In genomic region chr5:142881936-142882335, GRCm38 (mm10) we compare ENCODE assay signal across 8 mouse cellular contexts. TPM values are rescaled to one million over a fixed set of nuclear protein-coding genes. Genes with fewer than 3 reads are reported as not detected.
DNase-seq lines count a peak whose midpoint lies in the region; ATAC-seq and TF ChIP-seq lines count a peak whose summit lies in the region.

No protein-coding gene starts in this region.

- H3K27me3 ChIP-seq in heart, embryonic 10.5 days (ENCODE audit: insufficient read depth, poor library complexity, severe bottlenecking), result no peaks in the 10 kb centered on the region
- H3K27me3 ChIP-seq in stomach, embryonic 14.5 days (ENCODE audit: control insufficient read depth, insufficient read depth, low read length), result no peaks in the 10 kb centered on the region
- H3K27me3 ChIP-seq in stomach, postnatal 0 days (ENCODE audit: control insufficient read depth, insufficient read depth, low read length), result no peaks in the 10 kb centered on the region
- no peaks in the 10 kb centered on the region for H3K27me3 ChIP-seq in kidney, embryonic 16.5 days (ENCODE audit: insufficient read depth, low read length)
- no peaks in the 10 kb centered on the region for H3K27me3 ChIP-seq in stomach, embryonic 16.5 days (ENCODE audit: control insufficient read depth, insufficient read depth, low read length)

- no peak for ATAC-seq in stomach, embryonic 14.5 days (ENCODE audit: insufficient number of reproducible peaks, insufficient read depth, low FRiP score, low read depth)
- ATAC-seq in stomach, postnatal 0 days (ENCODE audit: low FRiP score, low TSS enrichment), result no peak
- ATAC-seq in kidney, embryonic 16.5 days (ENCODE audit: low FRiP score, low TSS enrichment), result peak; percentile 8; the same call in 1 of the 2 replicates
- ATAC-seq in stomach, embryonic 16.5 days (ENCODE audit: insufficient read depth, low FRiP score), result no peak

- H3K36me3 ChIP-seq in heart, embryonic 10.5 days, result peaks cover 69% of the 10 kb centered on the region
- peaks cover 28% of the 10 kb centered on the region for H3K36me3 ChIP-seq in stomach, embryonic 14.5 days (ENCODE audit: control insufficient read depth, insufficient read depth, low read length)
- peaks cover 25% of the 10 kb centered on the region for H3K36me3 ChIP-seq in stomach, postnatal 0 days (ENCODE audit: control insufficient read depth, insufficient read depth, low read length)
- H3K36me3 ChIP-seq in kidney, embryonic 16.5 days (ENCODE audit: insufficient read depth, low read length), result peaks cover 37% of the 10 kb centered on the region
- peaks cover 22% of the 10 kb centered on the region for H3K36me3 ChIP-seq in stomach, embryonic 16.5 days (ENCODE audit: control insufficient read depth, insufficient read depth, low read length)

- intact Hi-C loops in heart, postnatal 14 days (cut with DNase I), result loop anchor here (2.0 kb wide), 1 partner anchor 23 kb away; no protein-coding TSS in a partner anchor

- H3K4me3 ChIP-seq in heart, embryonic 10.5 days, result no peak overlapping the region
- H3K4me3 ChIP-seq in stomach, embryonic 14.5 days (ENCODE audit: low read depth, low read length), result no peak overlapping the region
- no peak overlapping the region for H3K4me3 ChIP-seq in stomach, postnatal 0 days (ENCODE audit: low read depth, low read length)
- no peak overlapping the region for H3K4me3 ChIP-seq in kidney, embryonic 16.5 days (ENCODE audit: low read length)
- H3K4me3 ChIP-seq in stomach, embryonic 16.5 days (replicated peaks; ENCODE audit: low read length), result no peak overlapping the region

- no peak for TF ChIP-seq CTCF in stomach, postnatal 0 days (IDR thresholded peaks at IDR 0.05; ENCODE audit: low read depth)

- peaks cover 29% of the 10 kb centered on the region for H3K4me1 ChIP-seq in heart, embryonic 10.5 days
- H3K4me1 ChIP-seq in stomach, embryonic 14.5 days (ENCODE audit: control insufficient read depth, insufficient read depth, low read length), result peaks cover 11% of the 10 kb centered on the region; the same call in 1 of the 2 replicates
- no peaks in the 10 kb centered on the region for H3K4me1 ChIP-seq in stomach, postnatal 0 days (replicated peaks; ENCODE audit: control insufficient read depth, insufficient read depth)
- H3K4me1 ChIP-seq in kidney, embryonic 16.5 days (ENCODE audit: insufficient read depth, low read length), result peaks cover 23% of the 10 kb centered on the region
- peaks cover 3% of the 10 kb centered on the region; the same call in 1 of the 2 replicates for H3K4me1 ChIP-seq in stomach, embryonic 16.5 days (ENCODE audit: control insufficient read depth, insufficient read depth, low read length)

- H3K4me2 ChIP-seq in stomach, embryonic 14.5 days (replicated peaks; ENCODE audit: low read depth, low read length), result no peak overlapping the region
- H3K4me2 ChIP-seq in stomach, postnatal 0 days (replicated peaks; ENCODE audit: low read depth), result no peak overlapping the region
- H3K4me2 ChIP-seq in kidney, embryonic 16.5 days (replicated peaks; ENCODE audit: low read depth, low read length), result peak overlapping the region; percentile 28; the same call in 1 of the 2 replicates
- no peak overlapping the region for H3K4me2 ChIP-seq in stomach, embryonic 16.5 days (ENCODE audit: low read depth, low read length)

- WGBS in heart, embryonic 10.5 days, result 52% methylated on average over 8 of the region's 8 CpGs
- 83% methylated on average over 8 of the region's 8 CpGs for WGBS in stomach, embryonic 14.5 days
- 76% methylated on average over 8 of the region's 8 CpGs for WGBS in stomach, postnatal 0 days
- WGBS in kidney, embryonic 16.5 days, result 73% methylated on average over 8 of the region's 8 CpGs
- 77% methylated on average over 8 of the region's 8 CpGs for WGBS in stomach, embryonic 16.5 days

- H3K9ac ChIP-seq in stomach, embryonic 14.5 days (replicated peaks; ENCODE audit: low read depth, low read length), result no peak overlapping the region
- no peak overlapping the region for H3K9ac ChIP-seq in stomach, postnatal 0 days (ENCODE audit: low read length)
- 0 out of 2 replicates have a peak overlapping the region, but pooled peaks have one; percentile 5 for H3K9ac ChIP-seq in kidney, embryonic 16.5 days (replicated peaks; ENCODE audit: low read length)
- peak overlapping the region; percentile 31; the same call in 1 of the 2 replicates for H3K9ac ChIP-seq in stomach, embryonic 16.5 days (ENCODE audit: low read length)

- DNase-seq in heart, embryonic 10.5 days (ENCODE audit: low spot score), result no peak
- DNase-seq in heart, postnatal 14 days, result no peak
- no peak for DNase-seq in stomach, postnatal 0 days (ENCODE audit: low spot score)
- DNase-seq in urinary bladder, adult 18-20 months (ENCODE audit: low spot score in 2 of 2), result no peak
- no peak for DNase-seq in ovary, postnatal 36 days (ENCODE audit: low spot score)

- no peak for TF ChIP-seq EP300 in stomach, postnatal 0 days (optimal IDR thresholded peaks at IDR 0.05)

- no peaks in the 10 kb centered on the region for H3K9me3 ChIP-seq in heart, embryonic 10.5 days
- H3K9me3 ChIP-seq in stomach, embryonic 14.5 days (ENCODE audit: control insufficient read depth, low read depth, low read length), result no peaks in the 10 kb centered on the region
- no peaks in the 10 kb centered on the region for H3K9me3 ChIP-seq in stomach, postnatal 0 days (ENCODE audit: control insufficient read depth, low read length)
- H3K9me3 ChIP-seq in kidney, embryonic 16.5 days (ENCODE audit: low read length), result no peaks in the 10 kb centered on the region
- H3K9me3 ChIP-seq in stomach, embryonic 16.5 days (replicated peaks; ENCODE audit: control insufficient read depth, low read length), result no peaks in the 10 kb centered on the region

- peak overlapping the region; percentile 59 for H3K27ac ChIP-seq in heart, embryonic 10.5 days
- peak overlapping the region; percentile 48; the same call in 1 of the 2 replicates for H3K27ac ChIP-seq in stomach, embryonic 14.5 days (ENCODE audit: low read length)
- H3K27ac ChIP-seq in stomach, postnatal 0 days (replicated peaks), result no peak overlapping the region
- H3K27ac ChIP-seq in kidney, embryonic 16.5 days (ENCODE audit: low read length), result peak overlapping the region; percentile 75
- H3K27ac ChIP-seq in stomach, embryonic 16.5 days (ENCODE audit: low read length), result 0 out of 2 replicates have a peak overlapping the region, but pooled peaks have one; percentile 35

RNA-seq across cellular contexts. Expression of gene Fbxl18, which starts 13.3 kb away (rescaled TPM):
- 13.4 and 14.6 TPM in 2 replicates for polyA plus RNA-seq in heart, embryonic 10.5 days (2016; fragmentation: Nextera tagmentation; extraction: Ambion mirVana)
- 1 to 10 TPM; 7.1 to 7.7 TPM for total RNA-seq in heart, postnatal 14 days (2021)
- 9.1 and 10.5 TPM in 2 replicates for polyA plus RNA-seq in stomach, embryonic 14.5 days (2014; fragmentation: Nextera tagmentation; extraction: Ambion mirVana)
- 5.0 and 5.3 TPM in 2 replicates for polyA plus RNA-seq in stomach, postnatal 0 days (2015; fragmentation: Nextera tagmentation; extraction: Ambion mirVana)
- 14.0 and 17.2 TPM in 2 replicates for polyA plus RNA-seq in kidney, embryonic 16.5 days (2015; fragmentation: Nextera tagmentation; extraction: Ambion mirVana)
- polyA plus RNA-seq in stomach, embryonic 16.5 days (2015; fragmentation: Nextera tagmentation; extraction: Ambion mirVana), result 8.2 and 9.7 TPM in 2 replicates

RNA-seq across cellular contexts. Expression of gene Actb, which starts 24.6 kb away (rescaled TPM):
- 6,505 and 8,921 TPM in 2 replicates for polyA plus RNA-seq in heart, embryonic 10.5 days (2016; fragmentation: Nextera tagmentation; extraction: Ambion mirVana)
- 1,000 to 10,000 TPM; 1,025 to 1,358 TPM for total RNA-seq in heart, postnatal 14 days (2021)
- 17,142 and 17,567 TPM in 2 replicates for polyA plus RNA-seq in stomach, embryonic 14.5 days (2014; fragmentation: Nextera tagmentation; extraction: Ambion mirVana)
- polyA plus RNA-seq in stomach, postnatal 0 days (2015; fragmentation: Nextera tagmentation; extraction: Ambion mirVana), result 14,823 and 16,187 TPM in 2 replicates
- 12,646 and 13,929 TPM in 2 replicates for polyA plus RNA-seq in kidney, embryonic 16.5 days (2015; fragmentation: Nextera tagmentation; extraction: Ambion mirVana)
- 14,659 and 15,131 TPM in 2 replicates for polyA plus RNA-seq in stomach, embryonic 16.5 days (2015; fragmentation: Nextera tagmentation; extraction: Ambion mirVana)

Comparison
In these comparisons a context has a peak if more than half of its experiments do, and no peak if none do; other contexts are left out.
1. H3K9ac ChIP-seq: peak in kidney, embryonic 16.5 days (single experiment) and stomach, embryonic 16.5 days (single experiment); none in stomach, embryonic 14.5 days (single experiment) and stomach, postnatal 0 days (single experiment).